Mouse (Mus musculus): ENCODE data around the gene Zfand2a. TPM values are rescaled to one million over a fixed set of nuclear protein-coding genes. Genes with fewer than 3 reads are reported as not detected.
A peak's percentile ranks its signal among the peaks of the same experiment; 100 is the strongest.

Zfand2a gene
- total RNA-seq, 1 experiment: 17.4 TPM

- TF ChIP-seq HCFC1 (IDR thresholded peaks at IDR 0.05; ENCODE audit: borderline replicate concordance, insufficient read depth, low read length) (no peak), ZC3H11A (IDR thresholded peaks at IDR 0.05; ENCODE audit: borderline replicate concordance, low read depth, low read length) (no peak), MAFK (IDR thresholded peaks at IDR 0.05; ENCODE audit: insufficient read depth, low read depth, low read length) (no peak), CHD2 (IDR thresholded peaks at IDR 0.05; ENCODE audit: low read depth, low read length) (no peak), ZNF384 (IDR thresholded peaks at IDR 0.05; ENCODE audit: low read depth, low read length) (no peak)
Observed at GRCm38 (mm10) chr5:139516281-139516680, 31.9 kb upstream of the Zfand2a start.

GRCm38 (mm10) chr5:139512201-139512600, 27.9 kb upstream of the Zfand2a start:
- Histone ChIP-seq H3K9ac (ENCODE audit: insufficient read depth, low read depth, low read length, poor library complexity, severe bottlenecking) (no peak overlapping the region), H3K27ac (ENCODE audit: insufficient read depth, low read depth, low read length, poor library complexity, severe bottlenecking) (no peak overlapping the region), H3K36me3 (ENCODE audit: control insufficient read depth, insufficient read depth, low read length, poor library complexity, severe bottlenecking) (no peaks in the 10 kb centered on the region), H3K4me3 (ENCODE audit: insufficient read depth in 1 of 2, low read depth in 1 of 2, low read length in 2 of 2, poor library complexity in 1 of 2, severe bottlenecking in 1 of 2) (no peak overlapping the region), H3K9me3 (ENCODE audit: control insufficient read depth, insufficient read depth, low read depth, low read length) (no peaks in the 10 kb centered on the region), H3K4me1 (ENCODE audit: control insufficient read depth in 2 of 2, insufficient read depth in 2 of 2, low read length in 2 of 2, poor library complexity in 1 of 2) (peaks cover 0 to 3% of the 10 kb centered on the region in 2 experiments; a peak in 1 of 4 replicates)
- no peak for DNase-seq (ENCODE audit: low read depth, low spot score)
- in situ Hi-C loops (cut with MboI; ENCODE audit: low sequenced_read_pairs in 2 of 2, unreplicated experiment in 2 of 2): no loop called here
- TF ChIP-seq ZC3H11A (IDR thresholded peaks at IDR 0.05; ENCODE audit: borderline replicate concordance, low read depth, low read length): no peak
- TF ChIP-seq ZNF384 (IDR thresholded peaks at IDR 0.05; ENCODE audit: low read depth, low read length): no peak
- no peak for TF ChIP-seq CHD2 (IDR thresholded peaks at IDR 0.05; ENCODE audit: low read depth, low read length)
- TF ChIP-seq MAFK (IDR thresholded peaks at IDR 0.05; ENCODE audit: insufficient read depth, low read depth, low read length): no peak
- TF ChIP-seq HCFC1 (IDR thresholded peaks at IDR 0.05; ENCODE audit: borderline replicate concordance, insufficient read depth, low read length): no peak

More at GRCm38 (mm10) chr5:139516281-139516680, 31.9 kb upstream of the Zfand2a start:
- in situ Hi-C loops (cut with MboI; ENCODE audit: low sequenced_read_pairs in 2 of 2, unreplicated experiment in 2 of 2): no loop called here
- Histone ChIP-seq H3K4me3 (ENCODE audit: insufficient read depth in 1 of 2, low read depth in 1 of 2, low read length in 2 of 2, poor library complexity in 1 of 2, severe bottlenecking in 1 of 2) (no peak overlapping the region), H3K4me1 (ENCODE audit: control insufficient read depth in 2 of 2, insufficient read depth in 2 of 2, low read length in 2 of 2, poor library complexity in 1 of 2) (peaks cover 0 to 3% of the 10 kb centered on the region in 2 experiments; a peak in 1 of 4 replicates), H3K36me3 (ENCODE audit: control insufficient read depth, insufficient read depth, low read length, poor library complexity, severe bottlenecking) (no peaks in the 10 kb centered on the region), H3K9me3 (ENCODE audit: control insufficient read depth, insufficient read depth, low read depth, low read length) (no peaks in the 10 kb centered on the region), H3K27ac (ENCODE audit: insufficient read depth, low read depth, low read length, poor library complexity, severe bottlenecking) (no peak overlapping the region), H3K9ac (ENCODE audit: insufficient read depth, low read depth, low read length, poor library complexity, severe bottlenecking) (no peak overlapping the region)
- DNase-seq (ENCODE audit: low read depth, low spot score): no peak

DNA sequence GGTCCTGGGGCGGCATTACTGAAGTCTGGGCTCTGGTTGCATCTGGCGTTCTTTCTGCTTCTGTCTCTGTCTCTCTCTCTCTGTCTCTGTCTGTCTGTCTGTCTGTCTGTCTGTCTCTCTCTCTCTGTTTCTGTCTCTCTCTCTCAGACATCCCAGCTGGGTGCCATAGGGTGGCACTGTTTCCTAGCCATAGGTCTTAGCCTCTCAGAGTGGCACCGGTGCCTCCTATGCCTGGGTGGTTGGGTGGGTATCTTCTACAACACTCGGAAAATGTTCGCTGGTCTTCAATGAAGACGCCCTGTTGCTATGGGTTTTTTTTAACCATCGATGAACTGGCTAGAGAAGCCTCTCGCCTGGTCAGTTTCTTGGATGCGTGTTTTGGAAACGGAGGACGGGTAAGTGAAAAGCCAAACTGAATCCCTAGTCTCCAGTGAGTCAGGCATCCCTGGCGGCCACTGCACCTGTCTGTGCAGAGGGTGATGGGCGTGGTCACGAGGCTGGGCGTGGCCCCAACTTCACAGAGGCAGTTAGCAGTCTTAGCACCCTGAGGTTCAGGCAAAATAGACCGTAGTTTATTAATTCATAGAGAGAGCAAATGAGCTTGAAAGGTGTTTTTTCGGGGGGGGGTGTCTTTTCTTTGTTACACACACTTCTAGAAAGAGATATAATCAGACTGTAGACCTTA, 26.5 kb upstream of the Zfand2a start:
- Histone ChIP-seq H3K36me3 (ENCODE audit: control insufficient read depth, insufficient read depth, low read length, poor library complexity, severe bottlenecking) (no peaks in the 10 kb centered on the region), H3K27ac (ENCODE audit: insufficient read depth, low read depth, low read length, poor library complexity, severe bottlenecking) (no peak overlapping the region), H3K9me3 (ENCODE audit: control insufficient read depth, insufficient read depth, low read depth, low read length) (no peaks in the 10 kb centered on the region), H3K4me3 (ENCODE audit: insufficient read depth in 1 of 2, low read depth in 1 of 2, low read length in 2 of 2, poor library complexity in 1 of 2, severe bottlenecking in 1 of 2) (no peak overlapping the region), H3K9ac (ENCODE audit: insufficient read depth, low read depth, low read length, poor library complexity, severe bottlenecking) (no peak overlapping the region), H3K4me1 (ENCODE audit: control insufficient read depth in 2 of 2, insufficient read depth in 2 of 2, low read length in 2 of 2, poor library complexity in 1 of 2) (0 out of 4 replicates have a peak, but pooled peaks cover 0 to 3% of the 10 kb centered on the region in 2 experiments)
- DNase-seq (ENCODE audit: low read depth, low spot score): peak; percentile 39
- TF ChIP-seq MAFK (IDR thresholded peaks at IDR 0.05; ENCODE audit: insufficient read depth, low read depth, low read length) (no peak), HCFC1 (IDR thresholded peaks at IDR 0.05; ENCODE audit: borderline replicate concordance, insufficient read depth, low read length) (no peak), CHD2 (IDR thresholded peaks at IDR 0.05; ENCODE audit: low read depth, low read length) (no peak), ZC3H11A (IDR thresholded peaks at IDR 0.05; ENCODE audit: borderline replicate concordance, low read depth, low read length) (no peak), ZNF384 (IDR thresholded peaks at IDR 0.05; ENCODE audit: low read depth, low read length) (no peak)
- in situ Hi-C loops (cut with MboI; ENCODE audit: low sequenced_read_pairs in 2 of 2, unreplicated experiment in 2 of 2): no loop called here

GRCm38 (mm10) chr5:139506207-139506606, 21.9 kb upstream of the Zfand2a start:
- Histone ChIP-seq H3K27ac (ENCODE audit: insufficient read depth, low read depth, low read length, poor library complexity, severe bottlenecking) (no peak overlapping the region), H3K36me3 (ENCODE audit: control insufficient read depth, insufficient read depth, low read length, poor library complexity, severe bottlenecking) (no peaks in the 10 kb centered on the region), H3K9ac (ENCODE audit: insufficient read depth, low read depth, low read length, poor library complexity, severe bottlenecking) (no peak overlapping the region), H3K9me3 (ENCODE audit: control insufficient read depth, insufficient read depth, low read depth, low read length) (no peaks in the 10 kb centered on the region), H3K4me1 (ENCODE audit: control insufficient read depth in 2 of 2, insufficient read depth in 2 of 2, low read length in 2 of 2, poor library complexity in 1 of 2) (0 out of 4 replicates have a peak, but pooled peaks cover 0 to 5% of the 10 kb centered on the region in 2 experiments), H3K4me3 (ENCODE audit: insufficient read depth in 1 of 2, low read depth in 1 of 2, low read length in 2 of 2, poor library complexity in 1 of 2, severe bottlenecking in 1 of 2) (no peak overlapping the region)
- no peak for TF ChIP-seq CHD2 (IDR thresholded peaks at IDR 0.05; ENCODE audit: low read depth, low read length)
- no peak for TF ChIP-seq MAFK (IDR thresholded peaks at IDR 0.05; ENCODE audit: insufficient read depth, low read depth, low read length)
- no peak for TF ChIP-seq ZNF384 (IDR thresholded peaks at IDR 0.05; ENCODE audit: low read depth, low read length)
- no peak for TF ChIP-seq HCFC1 (IDR thresholded peaks at IDR 0.05; ENCODE audit: borderline replicate concordance, insufficient read depth, low read length)
- TF ChIP-seq ZC3H11A (IDR thresholded peaks at IDR 0.05; ENCODE audit: borderline replicate concordance, low read depth, low read length): no peak
- in situ Hi-C loops (cut with MboI; ENCODE audit: low sequenced_read_pairs in 2 of 2, unreplicated experiment in 2 of 2): no loop called here
- peak; percentile 74 for DNase-seq (ENCODE audit: low read depth, low spot score)
